Mouse (Mus musculus) small intestine, adult 10 weeks (tissue): ENCODE results near the gene Olfr1339. TPM values are rescaled to one million over a fixed set of nuclear protein-coding genes. Genes with fewer than 3 reads are reported as not detected.

Source experiments
- polyA plus RNA-seq: library from polyadenylated mRNA; stranded (reverse); fragments of 350-450 nt; fragmentation: Illumina TruSeq; extraction: RNeasy Lipid Tissue Mini Kit (QIAGEN cat#74804); gene quantifications from one replicate; pipeline ENCODE4 v1.2.3, GENCODE M21; 2014; ENCODE audit warnings: low replicate concordance

The Olfr1339 gene
- not detected for polyA plus RNA-seq

GRCm38 (mm10) chr4:118731875-118732274, at the start of gene Olfr1339:
Gene Olfr1339, plus strand, starts transcription at chr4:118732175.

GRCm38 (mm10) chr4:118692412-118692973, 39.5 kb upstream of the Olfr1339 start, which contains the start of gene Olfr1342:
Gene Olfr1342, minus strand, starts transcription at chr4:118692756.

GRCm38 (mm10) chr4:118703223-118703622, 28.8 kb upstream of the Olfr1339 start, which contains the start of gene Olfr1341:
Gene Olfr1341, plus strand, starts transcription at chr4:118703523.

GRCm38 (mm10) chr4:118719838-118720237, 12.1 kb upstream of the Olfr1339 start, which contains the start of gene Olfr1340:
Gene Olfr1340, plus strand, starts transcription at chr4:118720138.

GRCm38 (mm10) chr4:118758637-118759036, 26.7 kb downstream of the Olfr1339 start, which contains the start of gene Olfr1338:
Gene Olfr1338, minus strand, starts transcription at chr4:118758737.

GRCm38 (mm10) chr4:118782486-118782885, 50.5 kb downstream of the Olfr1339 start, which contains the start of gene Olfr1337:
Gene Olfr1337, minus strand, starts transcription at chr4:118782586.

Other genes starting within 250 kb of the Olfr1339 start
- 0.33 TPM for gene Tie1, start 242.1 kb upstream of the Olfr1339 start, polyA plus RNA-seq
- gene 2610528J11Rik, start 205.2 kb upstream of the Olfr1339 start, polyA plus RNA-seq = 12.7 TPM
- gene Tmem125, start 188.1 kb upstream of the Olfr1339 start, polyA plus RNA-seq = 3.4 TPM
- not detected for gene Cfap57, start 111.4 kb upstream of the Olfr1339 start, polyA plus RNA-seq
- gene Ebna1bp2, start 111.4 kb upstream of the Olfr1339 start, polyA plus RNA-seq = 9.5 TPM
- gene Olfr62, start 73.2 kb upstream of the Olfr1339 start, polyA plus RNA-seq = not detected
- not detected for gene Olfr1342, start 39.4 kb upstream of the Olfr1339 start, polyA plus RNA-seq
- not detected for gene Olfr1341, start 28.7 kb upstream of the Olfr1339 start, polyA plus RNA-seq
- gene Olfr1340, start 12.0 kb upstream of the Olfr1339 start, polyA plus RNA-seq = not detected
- gene Olfr1338, start 26.6 kb downstream of the Olfr1339 start, polyA plus RNA-seq = not detected
- not detected for gene Olfr1337, start 50.4 kb downstream of the Olfr1339 start, polyA plus RNA-seq
- gene Olfr1335, start 77.8 kb downstream of the Olfr1339 start, polyA plus RNA-seq = not detected
- not detected for gene Olfr1333, start 104.1 kb downstream of the Olfr1339 start, polyA plus RNA-seq
- gene Olfr1331, start 132.5 kb downstream of the Olfr1339 start, polyA plus RNA-seq = not detected
- gene Olfr1330, start 156.4 kb downstream of the Olfr1339 start, polyA plus RNA-seq = not detected
- not detected for gene Olfr1329, start 185.3 kb downstream of the Olfr1339 start, polyA plus RNA-seq
- not detected for gene Olfr1328, start 206.4 kb downstream of the Olfr1339 start, polyA plus RNA-seq
- gene Lao1, start 229.4 kb downstream of the Olfr1339 start, polyA plus RNA-seq = not detected